Mouse (Mus musculus) midbrain, embryonic 15.5 days (tissue): ENCODE results near the gene Syne2. TPM values are rescaled to one million over a fixed set of nuclear protein-coding genes. Genes with fewer than 3 reads are reported as not detected.
A peak's percentile ranks its signal among the peaks of the same experiment; 100 is the strongest.

ENCODE experiments used
- ATAC-seq: fragments of 200-750 bp; cut with Nextera tagmentation; replicated peaks from 2 replicates; pipeline ENCODE4 v1.8.0; 2017; ENCODE audit warnings: moderate TSS enrichment
- H3K27ac ChIP-seq: fragments of 300-500 bp; sonication (generic); 2 replicates; pipeline ENCODE4 v1.5.1; 2015; ENCODE audit warnings: mild to moderate bottlenecking, inconsistent platforms
- H3K27me3 ChIP-seq: fragments of 300-500 bp; sonication (generic); replicated peaks from 2 replicates; pipeline ENCODE4 v1.6.1; 2015; ENCODE audit warnings: inconsistent platforms
- H3K36me3 ChIP-seq: fragments of 300-500 bp; sonication (generic); replicated peaks from 2 replicates; pipeline ENCODE4 v1.6.1; 2015; ENCODE audit warnings: inconsistent platforms
- H3K4me1 ChIP-seq: fragments of 300-500 bp; sonication (generic); 2 replicates; pipeline ENCODE4 v1.6.1; 2015; ENCODE audit warnings: inconsistent platforms
- H3K4me2 ChIP-seq: fragments of 300-500 bp; sonication (generic); 2 replicates; pipeline ENCODE4 v1.6.1; 2015; ENCODE audit warnings: inconsistent platforms, mild to moderate bottlenecking, moderate library complexity
- H3K4me3 ChIP-seq: fragments of 300-500 bp; sonication (generic); 2 replicates; pipeline ENCODE4 v1.5.1; 2015; ENCODE audit warnings: mild to moderate bottlenecking, inconsistent platforms
- H3K9ac ChIP-seq: fragments of 300-500 bp; sonication (generic); 2 replicates; pipeline ENCODE4 v1.6.1; 2015; ENCODE audit warnings: mild to moderate bottlenecking, inconsistent platforms
- H3K9me3 ChIP-seq: fragments of 300-500 bp; sonication (generic); 2 replicates; pipeline ENCODE4 v1.6.1; 2016; ENCODE audit warnings: inconsistent platforms
- WGBS: fragments of 180-500 bp; shearing (Covaris S2); methylation state at CpG from one replicate; pipeline ENCODE4 v1.1.7; 2015; ENCODE audit warnings: mixed read lengths; 5-methylcytosine and 5-hydroxymethylcytosine counted together
- polyA plus RNA-seq: library from polyadenylated mRNA; unstranded; fragments of >200 nt; fragmentation: Nextera tagmentation; extraction: Ambion mirVana; gene quantifications from 2 replicates; pipeline ENCODE4 v1.2.1, GENCODE M21; 2015

Syne2 gene
- polyA plus RNA-seq, 1 experiment from 2014 or later = 56.0 TPM

GRCm38 (mm10) chr12:75816981-75817856 lies 715 bp upstream of the Syne2 start:
- Histone ChIP-seq H3K9ac (peak overlapping the region; percentile 67), H3K4me3 (peak overlapping the region; percentile 67), H3K27me3 (no peaks in the 10 kb centered on the region), H3K9me3 (no peaks in the 10 kb centered on the region), H3K4me2 (peak overlapping the region; percentile 86), H3K4me1 (peaks cover 17% of the 10 kb centered on the region), H3K27ac (no peak overlapping the region), H3K36me3 (no peaks in the 10 kb centered on the region)
- peak; percentile 27; the same call in 1 of the 2 replicates for ATAC-seq
- 13% methylated on average over 23 of the region's 25 CpGs for WGBS

GRCm38 (mm10) chr12:75818453-75819434 lies 810 bp downstream of the Syne2 start:
- no peaks in the 10 kb centered on the region for H3K9me3 ChIP-seq
- H3K4me2 ChIP-seq = peak overlapping the region; percentile 86
- peak overlapping the region; percentile 74 for H3K27ac ChIP-seq
- under 1% methylated on average over 90 of the region's 93 CpGs for WGBS
- peak; percentile 81 for ATAC-seq
- peak overlapping the region; percentile 67 for H3K9ac ChIP-seq
- peaks cover 17% of the 10 kb centered on the region for H3K4me1 ChIP-seq
- H3K4me3 ChIP-seq = peak overlapping the region; percentile 67
- no peaks in the 10 kb centered on the region for H3K36me3 ChIP-seq
- no peaks in the 10 kb centered on the region for H3K27me3 ChIP-seq

- H3K9ac ChIP-seq = peak overlapping the region; percentile 67
- no peak overlapping the region for H3K27ac ChIP-seq
- no peak for ATAC-seq
- peak overlapping the region; percentile 86 for H3K4me2 ChIP-seq
- H3K9me3 ChIP-seq = no peaks in the 10 kb centered on the region
- no peaks in the 10 kb centered on the region for H3K36me3 ChIP-seq
- H3K27me3 ChIP-seq = no peaks in the 10 kb centered on the region
- WGBS = 7% methylated on average over 11 of the region's 11 CpGs
- peak overlapping the region; percentile 67 for H3K4me3 ChIP-seq
- peaks cover 17% of the 10 kb centered on the region for H3K4me1 ChIP-seq
Observed at GRCm38 (mm10) chr12:75819481-75819880, 1.5 kb downstream of the Syne2 start.

- Histone ChIP-seq H3K9ac (no peak overlapping the region), H3K4me1 (peaks cover 17% of the 10 kb centered on the region), H3K9me3 (no peaks in the 10 kb centered on the region), H3K36me3 (no peaks in the 10 kb centered on the region), H3K27ac (no peak overlapping the region), H3K4me3 (no peak overlapping the region), H3K27me3 (no peaks in the 10 kb centered on the region), H3K4me2 (no peak overlapping the region)
- WGBS = 77% methylated on average over 7 of the region's 7 CpGs
- no peak for ATAC-seq
Observed at GRCm38 (mm10) chr12:75820216-75820615, 2.3 kb downstream of the Syne2 start.

- Histone ChIP-seq H3K4me2 (no peak overlapping the region), H3K27ac (no peak overlapping the region), H3K36me3 (no peaks in the 10 kb centered on the region), H3K4me3 (no peak overlapping the region), H3K4me1 (peaks cover 17% of the 10 kb centered on the region), H3K27me3 (no peaks in the 10 kb centered on the region), H3K9me3 (no peaks in the 10 kb centered on the region), H3K9ac (no peak overlapping the region)
- no peak for ATAC-seq
- WGBS = 57% methylated on average over 6 of the region's 6 CpGs
Observed at GRCm38 (mm10) chr12:75822122-75822521, 4.2 kb downstream of the Syne2 start.

- no peak overlapping the region for H3K4me3 ChIP-seq
- no peak for ATAC-seq
- H3K27ac ChIP-seq = no peak overlapping the region
- no peaks in the 10 kb centered on the region for H3K27me3 ChIP-seq
- WGBS = 94% methylated on average over 6 of the region's 6 CpGs
- no peak overlapping the region for H3K4me2 ChIP-seq
- peaks cover 11% of the 10 kb centered on the region for H3K4me1 ChIP-seq
- H3K9me3 ChIP-seq = no peaks in the 10 kb centered on the region
- no peak overlapping the region for H3K9ac ChIP-seq
- H3K36me3 ChIP-seq = no peaks in the 10 kb centered on the region
Observed at GRCm38 (mm10) chr12:75823475-75823874, 5.5 kb downstream of the Syne2 start.

- Histone ChIP-seq H3K36me3 (no peaks in the 10 kb centered on the region), H3K4me1 (no peaks in the 10 kb centered on the region), H3K9me3 (no peaks in the 10 kb centered on the region), H3K4me2 (no peak overlapping the region), H3K4me3 (no peak overlapping the region), H3K27me3 (no peaks in the 10 kb centered on the region), H3K9ac (no peak overlapping the region), H3K27ac (no peak overlapping the region)
- WGBS = 90% methylated on average over 7 of the region's 7 CpGs
- no peak for ATAC-seq
Observed at GRCm38 (mm10) chr12:75825458-75825857, 7.5 kb downstream of the Syne2 start.

- H3K4me1 ChIP-seq = no peaks in the 10 kb centered on the region
- no peak overlapping the region for H3K27ac ChIP-seq
- no peak overlapping the region for H3K4me3 ChIP-seq
- no peaks in the 10 kb centered on the region for H3K36me3 ChIP-seq
- H3K4me2 ChIP-seq = no peak overlapping the region
- no peaks in the 10 kb centered on the region for H3K9me3 ChIP-seq
- ATAC-seq = no peak
- H3K9ac ChIP-seq = no peak overlapping the region
- 74% methylated on average over 10 of the region's 10 CpGs for WGBS
- no peaks in the 10 kb centered on the region for H3K27me3 ChIP-seq
Observed at GRCm38 (mm10) chr12:75826699-75827353, 8.9 kb downstream of the Syne2 start.

GRCm38 (mm10) chr12:75827751-75828150 lies 9.8 kb downstream of the Syne2 start:
- ATAC-seq = no peak
- no peak overlapping the region for H3K9ac ChIP-seq
- H3K36me3 ChIP-seq = no peaks in the 10 kb centered on the region
- H3K27me3 ChIP-seq = no peaks in the 10 kb centered on the region
- no peak overlapping the region for H3K27ac ChIP-seq
- WGBS = 90% methylated on average over 15 of the region's 15 CpGs
- no peaks in the 10 kb centered on the region for H3K4me1 ChIP-seq
- no peak overlapping the region for H3K4me2 ChIP-seq
- H3K4me3 ChIP-seq = no peak overlapping the region
- no peaks in the 10 kb centered on the region for H3K9me3 ChIP-seq

GRCm38 (mm10) chr12:75829616-75830015 lies 11.7 kb downstream of the Syne2 start:
- no peaks in the 10 kb centered on the region for H3K36me3 ChIP-seq
- 84% methylated on average over 5 of the region's 5 CpGs for WGBS
- no peak overlapping the region for H3K9ac ChIP-seq
- no peak overlapping the region for H3K4me2 ChIP-seq
- H3K4me3 ChIP-seq = no peak overlapping the region
- no peak overlapping the region for H3K27ac ChIP-seq
- ATAC-seq = no peak
- no peaks in the 10 kb centered on the region for H3K4me1 ChIP-seq
- no peaks in the 10 kb centered on the region for H3K27me3 ChIP-seq
- H3K9me3 ChIP-seq = no peaks in the 10 kb centered on the region

- peaks cover 12% of the 10 kb centered on the region for H3K4me1 ChIP-seq
- no peak overlapping the region for H3K9ac ChIP-seq
- no peaks in the 10 kb centered on the region for H3K27me3 ChIP-seq
- H3K27ac ChIP-seq = 0 out of 2 replicates have a peak overlapping the region, but pooled peaks have one; percentile 8
- no peaks in the 10 kb centered on the region for H3K36me3 ChIP-seq
- no peaks in the 10 kb centered on the region for H3K9me3 ChIP-seq
- no peak for ATAC-seq
- H3K4me2 ChIP-seq = no peak overlapping the region
- WGBS = 70% methylated on average over 12 of the region's 12 CpGs
- H3K4me3 ChIP-seq = no peak overlapping the region
Observed at GRCm38 (mm10) chr12:75833149-75833959, 15.4 kb downstream of the Syne2 start.
